Mouse (Mus musculus): ENCODE data around the gene Romo1. TPM values are rescaled to one million over a fixed set of nuclear protein-coding genes. Genes with fewer than 3 reads are reported as not detected.

Romo1 gene
- polyA plus RNA-seq, 1 experiment from 2014 or later, result 451 TPM

GRCm38 (mm10) chr2:156143367-156143766 is 472 bp upstream of the Romo1 start:
- peak overlapping the region; percentile 96 for H3K27ac ChIP-seq (ENCODE audit: poor library complexity, severe bottlenecking)
- peak overlapping the region; percentile 82 for H3K9ac ChIP-seq
- WGBS, result under 1% methylated on average over 16 of the region's 16 CpGs
- ATAC-seq (ENCODE audit: insufficient number of reproducible peaks, low FRiP score), result peak; percentile 12
- no peaks in the 10 kb centered on the region for H3K27me3 ChIP-seq (replicated peaks)
- H3K4me2 ChIP-seq, result peak overlapping the region; percentile 73
- peaks cover 45% of the 10 kb centered on the region for H3K36me3 ChIP-seq
- 0 out of 2 replicates have a peak, but pooled peaks cover 8% of the 10 kb centered on the region for H3K4me1 ChIP-seq (replicated peaks)
- peak overlapping the region; percentile 75 for H3K4me3 ChIP-seq
- no peaks in the 10 kb centered on the region for H3K9me3 ChIP-seq (replicated peaks)

DNA sequence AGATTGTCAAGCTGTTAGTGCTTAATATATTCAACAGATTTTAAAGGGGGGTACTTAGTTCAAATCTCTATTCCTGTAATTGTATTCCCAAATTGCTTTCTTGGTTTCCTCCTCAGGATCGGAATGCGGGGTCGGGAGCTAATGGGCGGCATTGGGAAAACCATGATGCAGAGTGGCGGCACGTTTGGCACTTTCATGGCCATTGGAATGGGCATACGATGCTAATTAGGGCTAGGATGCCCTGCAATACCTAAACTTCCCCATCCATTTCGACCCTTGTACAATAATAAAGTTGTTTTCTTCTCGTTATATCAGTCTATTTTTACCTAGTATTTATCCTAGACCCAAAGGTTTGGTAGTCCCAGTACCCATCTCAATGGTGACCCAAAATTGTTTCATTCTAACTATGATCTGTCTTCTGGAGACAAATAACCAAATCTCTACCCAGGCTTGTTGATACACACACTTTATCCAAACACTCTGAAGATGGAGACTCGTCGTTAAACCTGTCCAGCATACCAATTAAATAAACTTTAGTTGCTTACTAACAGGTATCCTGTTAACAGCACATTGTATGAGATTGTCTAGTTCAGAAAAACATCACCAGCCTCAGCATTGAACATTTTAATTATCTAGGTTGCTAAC is 1.8 kb downstream of the Romo1 start:
- H3K4me2 ChIP-seq, result peak overlapping the region; percentile 20; the same call in 1 of the 2 replicates
- no peak for ATAC-seq (ENCODE audit: insufficient number of reproducible peaks, low FRiP score)
- peaks cover 41% of the 10 kb centered on the region for H3K36me3 ChIP-seq
- H3K9ac ChIP-seq, result no peak overlapping the region
- no peak overlapping the region for H3K27ac ChIP-seq (ENCODE audit: poor library complexity, severe bottlenecking)
- no peak overlapping the region for H3K4me3 ChIP-seq
- H3K9me3 ChIP-seq (replicated peaks), result no peaks in the 10 kb centered on the region
- H3K27me3 ChIP-seq (replicated peaks), result no peaks in the 10 kb centered on the region
- H3K4me1 ChIP-seq (replicated peaks), result 0 out of 2 replicates have a peak, but pooled peaks cover 8% of the 10 kb centered on the region
- WGBS, result 62% methylated on average over 11 of the region's 11 CpGs

GRCm38 (mm10) chr2:156146272-156146989 is 2.6 kb downstream of the Romo1 start:
- Histone ChIP-seq H3K4me3 (no peak overlapping the region), H3K9ac (no peak overlapping the region), H3K27me3 (replicated peaks) (no peaks in the 10 kb centered on the region), H3K9me3 (replicated peaks) (no peaks in the 10 kb centered on the region), H3K4me2 (no peak overlapping the region), H3K36me3 (peaks cover 42% of the 10 kb centered on the region), H3K4me1 (replicated peaks) (0 out of 2 replicates have a peak, but pooled peaks cover 8% of the 10 kb centered on the region), H3K27ac (ENCODE audit: poor library complexity, severe bottlenecking) (no peak overlapping the region)
- ATAC-seq (ENCODE audit: insufficient number of reproducible peaks, low FRiP score), result no peak
- WGBS, result 77% methylated on average over 5 of the region's 5 CpGs

GRCm38 (mm10) chr2:156147316-156147915 is 3.6 kb downstream of the Romo1 start:
- Histone ChIP-seq H3K27me3 (replicated peaks) (no peaks in the 10 kb centered on the region), H3K4me1 (replicated peaks) (0 out of 2 replicates have a peak, but pooled peaks cover 8% of the 10 kb centered on the region), H3K9ac (no peak overlapping the region), H3K4me2 (no peak overlapping the region), H3K36me3 (peaks cover 35% of the 10 kb centered on the region), H3K9me3 (replicated peaks) (no peaks in the 10 kb centered on the region), H3K27ac (ENCODE audit: poor library complexity, severe bottlenecking) (no peak overlapping the region), H3K4me3 (no peak overlapping the region)
- WGBS, result 92% methylated on average over 3 of the region's 3 CpGs
- no peak for ATAC-seq (ENCODE audit: insufficient number of reproducible peaks, low FRiP score)

GRCm38 (mm10) chr2:156151538-156151937 is 7.7 kb downstream of the Romo1 start:
- H3K4me1 ChIP-seq (replicated peaks), result no peaks in the 10 kb centered on the region
- no peak overlapping the region for H3K9ac ChIP-seq
- no peak for ATAC-seq (ENCODE audit: insufficient number of reproducible peaks, low FRiP score)
- no peak overlapping the region for H3K27ac ChIP-seq (ENCODE audit: poor library complexity, severe bottlenecking)
- H3K27me3 ChIP-seq (replicated peaks), result no peaks in the 10 kb centered on the region
- H3K4me3 ChIP-seq, result no peak overlapping the region
- H3K4me2 ChIP-seq, result no peak overlapping the region
- H3K36me3 ChIP-seq, result peaks cover 61% of the 10 kb centered on the region
- no peaks in the 10 kb centered on the region for H3K9me3 ChIP-seq (replicated peaks)

- Histone ChIP-seq H3K4me3 (no peak overlapping the region), H3K27me3 (replicated peaks) (no peaks in the 10 kb centered on the region), H3K4me2 (no peak overlapping the region), H3K9ac (no peak overlapping the region), H3K4me1 (replicated peaks) (no peaks in the 10 kb centered on the region), H3K36me3 (peaks cover 70% of the 10 kb centered on the region), H3K27ac (ENCODE audit: poor library complexity, severe bottlenecking) (no peak overlapping the region), H3K9me3 (replicated peaks) (no peaks in the 10 kb centered on the region)
- WGBS, result 100% methylated on average over 1 of the region's 1 CpGs
- ATAC-seq (ENCODE audit: insufficient number of reproducible peaks, low FRiP score), result no peak
Measured at GRCm38 (mm10) chr2:156165478-156165877, 21.6 kb downstream of the Romo1 start.

GRCm38 (mm10) chr2:156166557-156166956 is 22.7 kb downstream of the Romo1 start:
- WGBS, result 93% methylated on average over 5 of the region's 5 CpGs

GRCm38 (mm10) chr2:156177079-156177478 is 33.2 kb downstream of the Romo1 start:
- Histone ChIP-seq H3K9me3 (replicated peaks) (no peaks in the 10 kb centered on the region), H3K36me3 (peaks cover 32% of the 10 kb centered on the region), H3K27me3 (replicated peaks) (no peaks in the 10 kb centered on the region), H3K4me2 (peak overlapping the region; percentile 22; the same call in 1 of the 2 replicates), H3K27ac (ENCODE audit: poor library complexity, severe bottlenecking) (no peak overlapping the region), H3K4me1 (replicated peaks) (peaks cover 22% of the 10 kb centered on the region), H3K4me3 (no peak overlapping the region), H3K9ac (no peak overlapping the region)
- ATAC-seq (ENCODE audit: insufficient number of reproducible peaks, low FRiP score), result no peak
- WGBS, result 79% methylated on average over 6 of the region's 6 CpGs

More at GRCm38 (mm10) chr2:156166557-156166956, 22.7 kb downstream of the Romo1 start:
- H3K4me3 ChIP-seq, result no peak overlapping the region
- no peaks in the 10 kb centered on the region for H3K9me3 ChIP-seq (replicated peaks)
- H3K4me2 ChIP-seq, result no peak overlapping the region
- H3K27ac ChIP-seq (ENCODE audit: poor library complexity, severe bottlenecking), result no peak overlapping the region
- no peaks in the 10 kb centered on the region for H3K4me1 ChIP-seq (replicated peaks)
- ATAC-seq (ENCODE audit: insufficient number of reproducible peaks, low FRiP score), result no peak
- H3K9ac ChIP-seq, result no peak overlapping the region
- no peaks in the 10 kb centered on the region for H3K27me3 ChIP-seq (replicated peaks)
- H3K36me3 ChIP-seq, result peaks cover 74% of the 10 kb centered on the region

- WGBS, result 66% methylated on average over 7 of the region's 7 CpGs
- Histone ChIP-seq H3K27me3 (replicated peaks) (no peaks in the 10 kb centered on the region), H3K9me3 (replicated peaks) (no peaks in the 10 kb centered on the region), H3K27ac (ENCODE audit: poor library complexity, severe bottlenecking) (no peak overlapping the region), H3K4me1 (replicated peaks) (peaks cover 22% of the 10 kb centered on the region), H3K9ac (no peak overlapping the region), H3K4me2 (peak overlapping the region; percentile 63), H3K4me3 (peak overlapping the region; percentile 25; the same call in 1 of the 2 replicates), H3K36me3 (peaks cover 27% of the 10 kb centered on the region)
- ATAC-seq (ENCODE audit: insufficient number of reproducible peaks, low FRiP score), result no peak
Measured at GRCm38 (mm10) chr2:156177651-156178050, 33.8 kb downstream of the Romo1 start.

- Histone ChIP-seq H3K27me3 (replicated peaks) (no peaks in the 10 kb centered on the region), H3K4me3 (peak overlapping the region; percentile 67), H3K4me1 (replicated peaks) (peaks cover 20% of the 10 kb centered on the region), H3K4me2 (peak overlapping the region; percentile 84), H3K36me3 (peaks cover 21% of the 10 kb centered on the region), H3K9me3 (replicated peaks) (no peaks in the 10 kb centered on the region), H3K27ac (ENCODE audit: poor library complexity, severe bottlenecking) (peak overlapping the region; percentile 90), H3K9ac (peak overlapping the region; percentile 96)
- ATAC-seq (ENCODE audit: insufficient number of reproducible peaks, low FRiP score), result peak; percentile 68
- WGBS, result under 1% methylated on average over 47 of the region's 47 CpGs
Measured at GRCm38 (mm10) chr2:156179046-156179795, 35.4 kb downstream of the Romo1 start.

DNA sequence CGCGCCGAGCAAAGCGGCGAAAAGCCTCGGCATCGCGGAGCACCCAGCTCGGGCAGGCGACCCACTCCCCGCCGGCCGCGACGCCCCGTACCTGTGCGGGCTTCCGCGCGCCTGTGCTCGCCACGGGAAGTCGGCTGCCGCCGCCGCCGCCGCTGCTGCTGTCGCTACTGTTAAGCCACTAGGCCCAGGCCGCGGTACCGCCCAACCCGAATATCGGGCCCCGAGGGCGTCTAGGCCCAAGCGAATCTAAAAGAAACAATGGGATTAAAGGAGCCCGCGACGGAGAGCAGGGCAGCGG is 35.9 kb downstream of the Romo1 start:
- peaks cover 20% of the 10 kb centered on the region for H3K4me1 ChIP-seq (replicated peaks)
- 0% methylated on average over 41 of the region's 41 CpGs for WGBS
- peak overlapping the region; percentile 96 for H3K9ac ChIP-seq
- H3K4me3 ChIP-seq, result peak overlapping the region; percentile 67
- H3K4me2 ChIP-seq, result peak overlapping the region; percentile 84; the same call in 1 of the 2 replicates
- H3K27ac ChIP-seq (ENCODE audit: poor library complexity, severe bottlenecking), result peak overlapping the region; percentile 90
- no peaks in the 10 kb centered on the region for H3K27me3 ChIP-seq (replicated peaks)
- H3K36me3 ChIP-seq, result peaks cover 19% of the 10 kb centered on the region
- H3K9me3 ChIP-seq (replicated peaks), result no peaks in the 10 kb centered on the region
- peak; percentile 46 for ATAC-seq (ENCODE audit: insufficient number of reproducible peaks, low FRiP score)

Data from heart, embryonic 12.5 days (tissue).